Mouse (Mus musculus) ES-Bruce4 (cell line): Measurements from ENCODE around the gene Gper1. TPM values are rescaled to one million over a fixed set of nuclear protein-coding genes. Genes with fewer than 3 reads are reported as not detected.

Experiments used
- H3K27ac ChIP-seq: 2 replicates; pipeline ENCODE4 v1.5.1; 2012; ENCODE audit warnings: low read length, inconsistent platforms; ENCODE audit not compliant: insufficient read depth
- H3K27me3 ChIP-seq: 2 replicates; pipeline ENCODE4 v1.6.1; 2012; ENCODE audit warnings: mild to moderate bottlenecking, low read length, inconsistent platforms; ENCODE audit not compliant: control insufficient read depth, poor library complexity, insufficient read depth, severe bottlenecking
- H3K36me3 ChIP-seq: 2 replicates; pipeline ENCODE4 v1.6.1; 2012; ENCODE audit warnings: inconsistent platforms, mild to moderate bottlenecking, low read length, moderate library complexity; ENCODE audit not compliant: control insufficient read depth, poor library complexity, insufficient read depth, severe bottlenecking
- H3K4me1 ChIP-seq: one replicate; pipeline ENCODE4 v1.8.1; 2011; ENCODE audit warnings: low read length; ENCODE audit not compliant: control insufficient read depth, insufficient read depth
- H3K4me3 ChIP-seq: 2 replicates; pipeline ENCODE4 v1.5.1; 2011; ENCODE audit warnings: low read depth, mild to moderate bottlenecking, low read length
- H3K9ac ChIP-seq: 2 replicates; pipeline ENCODE4 v1.6.1; 2012; ENCODE audit warnings: low read depth, mild to moderate bottlenecking, inconsistent platforms; ENCODE audit not compliant: poor library complexity, severe bottlenecking
- H3K9me3 ChIP-seq: replicated peaks from 2 replicates; pipeline ENCODE4 v1.6.1; 2012; ENCODE audit warnings: mild to moderate bottlenecking, low read length, inconsistent platforms; ENCODE audit not compliant: control insufficient read depth, poor library complexity, insufficient read depth, severe bottlenecking
- CTCF ChIP-seq: IDR thresholded peaks from one replicate; pipeline ENCODE4 v1.8.1; 2011; ENCODE audit warnings: low read depth, low read length
- EP300 ChIP-seq: IDR thresholded peaks from 2 replicates; pipeline ENCODE4 v1.6.1; 2011; ENCODE audit warnings: low read depth, low read length; ENCODE audit not compliant: insufficient read depth
- POLR2A ChIP-seq: IDR thresholded peaks from one replicate; pipeline ENCODE4 v1.8.1; 2011; ENCODE audit warnings: low read length; ENCODE audit not compliant: insufficient read depth
- polyA plus RNA-seq: library from polyadenylated mRNA; stranded (reverse); fragments of >200 nt; gene quantifications from 2 replicates; pipeline ENCODE4 v1.2.4, GENCODE M21; 2011; ENCODE audit warnings: low read depth; ENCODE audit not compliant: missing spikeins, insufficient read depth, insufficient read length

Gper1 gene
- polyA plus RNA-seq, 1 experiment = not detected

DNA sequence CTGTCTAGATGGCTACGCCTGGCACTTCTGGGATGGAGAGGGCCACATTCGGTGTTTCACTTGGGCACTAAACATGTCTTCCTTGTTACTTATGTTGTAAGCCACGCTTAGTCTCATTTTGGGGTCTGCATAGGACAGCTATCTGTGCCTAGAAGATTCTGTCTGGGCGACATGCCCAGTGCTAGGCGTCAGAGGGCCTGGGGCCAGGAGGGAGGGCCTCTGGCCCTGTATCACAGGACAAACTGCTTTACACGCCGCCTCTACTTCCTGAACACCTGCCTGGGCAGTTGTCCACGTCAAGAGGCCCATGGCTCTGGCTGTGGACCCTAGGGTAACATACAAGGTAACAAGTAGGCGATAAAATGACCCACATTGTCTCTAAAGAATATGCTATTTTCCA is 5.0 kb downstream of the Gper1 start:
- Histone ChIP-seq H3K9me3 (no peaks in the 10 kb centered on the region), H3K4me1 (no peaks in the 10 kb centered on the region), H3K36me3 (no peaks in the 10 kb centered on the region), H3K4me3 (no peak overlapping the region), H3K27ac (no peak overlapping the region), H3K27me3 (no peaks in the 10 kb centered on the region), H3K9ac (no peak overlapping the region)
- TF ChIP-seq POLR2A (no peak), EP300 (no peak), CTCF (no peak)

DNA sequence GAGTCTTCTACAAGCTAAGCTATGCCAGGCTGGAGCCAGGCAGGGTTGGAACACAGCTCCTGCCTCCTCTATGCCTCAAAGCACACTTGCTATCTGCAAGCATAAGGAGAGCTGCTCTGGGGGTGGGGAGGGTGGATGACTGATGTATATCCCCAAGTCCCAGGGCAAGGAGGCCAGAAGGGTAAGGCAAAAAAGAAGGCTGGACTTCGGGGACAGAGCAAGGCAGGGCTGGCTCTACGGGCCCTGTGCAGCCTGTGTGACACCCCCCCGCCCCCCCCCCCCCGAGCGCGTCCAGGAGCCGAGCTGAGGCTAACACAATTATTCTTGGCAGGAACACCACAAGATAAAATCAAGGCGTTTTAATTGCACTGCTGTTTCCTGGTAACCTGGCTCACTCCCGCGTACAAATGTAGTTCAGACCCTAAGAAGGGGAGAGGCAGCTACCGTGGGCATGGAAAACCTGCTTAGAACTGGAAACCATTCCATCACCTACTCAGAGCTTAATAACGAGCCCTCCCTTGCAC is 6.9 kb downstream of the Gper1 start:
- TF ChIP-seq CTCF = no peak
- TF ChIP-seq POLR2A = no peak
- no peak for TF ChIP-seq EP300
- no peak overlapping the region for H3K4me3 ChIP-seq
- no peaks in the 10 kb centered on the region for H3K36me3 ChIP-seq
- no peaks in the 10 kb centered on the region for H3K27me3 ChIP-seq
- no peaks in the 10 kb centered on the region for H3K4me1 ChIP-seq
- H3K27ac ChIP-seq = no peak overlapping the region
- H3K9ac ChIP-seq = no peak overlapping the region
- H3K9me3 ChIP-seq = no peaks in the 10 kb centered on the region

- Histone ChIP-seq H3K4me3 (no peak overlapping the region), H3K9me3 (no peaks in the 10 kb centered on the region), H3K27ac (no peak overlapping the region), H3K4me1 (no peaks in the 10 kb centered on the region), H3K9ac (no peak overlapping the region), H3K27me3 (no peaks in the 10 kb centered on the region), H3K36me3 (no peaks in the 10 kb centered on the region)
- no peak for TF ChIP-seq CTCF
These were observed 9.4 kb downstream of the Gper1 start for GRCm38 (mm10) chr5:139432333-139432732.

GRCm38 (mm10) chr5:139432747-139433508 is 10.0 kb downstream of the Gper1 start:
- H3K4me3 ChIP-seq = no peak overlapping the region
- H3K36me3 ChIP-seq = no peaks in the 10 kb centered on the region
- no peaks in the 10 kb centered on the region for H3K4me1 ChIP-seq
- no peaks in the 10 kb centered on the region for H3K27me3 ChIP-seq
- H3K27ac ChIP-seq = no peak overlapping the region
- no peak overlapping the region for H3K9ac ChIP-seq
- TF ChIP-seq POLR2A = no peak
- no peak for TF ChIP-seq EP300
- TF ChIP-seq CTCF = no peak
- no peaks in the 10 kb centered on the region for H3K9me3 ChIP-seq

GRCm38 (mm10) chr5:139433842-139434568 is 11.1 kb downstream of the Gper1 start:
- Histone ChIP-seq H3K27me3 (no peaks in the 10 kb centered on the region), H3K9me3 (no peaks in the 10 kb centered on the region), H3K27ac (no peak overlapping the region), H3K36me3 (no peaks in the 10 kb centered on the region), H3K9ac (no peak overlapping the region), H3K4me1 (no peaks in the 10 kb centered on the region), H3K4me3 (no peak overlapping the region)
- TF ChIP-seq CTCF (no peak), POLR2A (no peak), EP300 (no peak)

DNA sequence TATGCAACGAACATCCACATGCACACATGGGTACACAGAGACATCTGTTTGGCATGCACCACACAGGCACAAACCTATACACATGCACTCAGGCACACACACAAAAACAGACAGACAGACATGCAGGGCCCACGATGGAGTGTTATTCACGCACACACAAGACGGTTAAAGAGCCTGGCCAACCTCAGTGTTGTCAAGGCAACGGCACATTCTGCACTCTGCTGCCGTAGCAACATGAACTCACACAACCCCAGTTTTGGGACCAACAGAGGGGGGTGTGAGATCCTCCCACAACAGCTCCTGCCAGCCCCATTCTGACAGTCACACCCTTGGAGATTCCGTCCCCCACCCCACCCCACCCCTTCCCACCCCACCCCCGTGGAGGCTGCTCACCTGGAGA is 12.0 kb downstream of the Gper1 start:
- no peak for TF ChIP-seq CTCF
- TF ChIP-seq EP300 = no peak
- TF ChIP-seq POLR2A = no peak
- Histone ChIP-seq H3K9ac (no peak overlapping the region), H3K27ac (no peak overlapping the region), H3K4me1 (no peaks in the 10 kb centered on the region), H3K36me3 (no peaks in the 10 kb centered on the region), H3K4me3 (no peak overlapping the region), H3K27me3 (no peaks in the 10 kb centered on the region), H3K9me3 (no peaks in the 10 kb centered on the region)
